Mouse (Mus musculus) myocyte (in vitro differentiated cells): ENCODE results near the gene Il4ra. TPM values are rescaled to one million over a fixed set of nuclear protein-coding genes. Genes with fewer than 3 reads are reported as not detected.

Experiments
- H3K27me3 ChIP-seq: one replicate; pipeline ENCODE4 v1.6.1; 2011; ENCODE audit not compliant: control insufficient read depth, insufficient read depth, insufficient read length
- H3K36me3 ChIP-seq: one replicate; pipeline ENCODE4 v1.6.1; 2011; ENCODE audit not compliant: control insufficient read depth, insufficient read depth
- H3K4me2 ChIP-seq: one replicate; pipeline ENCODE4 v1.6.1; 2011; ENCODE audit warnings: low read depth, control low read depth
- H3K4me3 ChIP-seq: one replicate; pipeline ENCODE4 v1.5.1; 2011; ENCODE audit warnings: mild to moderate bottlenecking, control low read depth, moderate library complexity
- H3K79me2 ChIP-seq: one replicate; pipeline ENCODE4 v1.6.1; 2011; ENCODE audit not compliant: control insufficient read depth, insufficient read depth
- H3ac ChIP-seq: one replicate; pipeline ENCODE4 v1.6.1; 2011; ENCODE audit not compliant: control insufficient read depth, insufficient read length
- CEBPB ChIP-seq: IDR thresholded peaks from 2 replicates; pipeline ENCODE4 v1.6.1; 2011; ENCODE audit warnings: mild to moderate bottlenecking, moderate library complexity; ENCODE audit not compliant: poor library complexity, insufficient read depth, severe bottlenecking
- E2F4 ChIP-seq: IDR thresholded peaks from one replicate; pipeline ENCODE4 v1.6.1; 2011; ENCODE audit warnings: mild to moderate bottlenecking, control low read depth, moderate library complexity; ENCODE audit not compliant: insufficient read depth
- MAX ChIP-seq: IDR thresholded peaks from one replicate; pipeline ENCODE4 v1.6.1; 2011; ENCODE audit warnings: low read depth, mild to moderate bottlenecking, control low read depth
- MYOD1 ChIP-seq, 3 experiments: IDR thresholded peaks; one replicate each; pipeline ENCODE4 v1.6.1; 2011; ENCODE audit warnings: control low read depth in 2 of 3, low read depth in 2 of 3, mild to moderate bottlenecking in 2 of 3, moderate library complexity in 1 of 3; ENCODE audit not compliant: insufficient read length in 2 of 3, control insufficient read depth in 1 of 3
- MYOG ChIP-seq, 3 experiments: IDR thresholded peaks; one replicate each; pipeline ENCODE4 v1.6.1; 2011; ENCODE audit warnings: control low read depth in 2 of 3, low read depth in 2 of 3, mild to moderate bottlenecking in 2 of 3; ENCODE audit not compliant: insufficient read length in 2 of 3, control insufficient read depth in 1 of 3, insufficient read depth in 1 of 3
- POLR2A ChIP-seq: IDR thresholded peaks from one replicate; pipeline ENCODE4 v1.6.1; 2011; ENCODE audit warnings: low read depth, mild to moderate bottlenecking, control low read depth, moderate library complexity; ENCODE audit not compliant: insufficient read length
- POLR2AphosphoS2 ChIP-seq: IDR thresholded peaks from one replicate; pipeline ENCODE4 v1.6.1; 2011; ENCODE audit warnings: low read depth, control low read depth; ENCODE audit not compliant: insufficient read length
- REST ChIP-seq: IDR thresholded peaks from one replicate; pipeline ENCODE4 v1.6.1; 2011; ENCODE audit warnings: mild to moderate bottlenecking, control low read depth, moderate library complexity; ENCODE audit not compliant: insufficient read depth, insufficient read length
- SRF ChIP-seq: IDR thresholded peaks from one replicate; pipeline ENCODE4 v1.6.1; 2011; ENCODE audit warnings: low read depth; ENCODE audit not compliant: control insufficient read depth, insufficient read length
- TCF12 ChIP-seq: IDR thresholded peaks from one replicate; pipeline ENCODE4 v1.6.1; 2011; ENCODE audit warnings: mild to moderate bottlenecking, control low read depth; ENCODE audit not compliant: poor library complexity, insufficient read depth, severe bottlenecking
- TCF3 ChIP-seq: IDR thresholded peaks from one replicate; pipeline ENCODE4 v1.6.1; 2011; ENCODE audit warnings: low read depth, control low read depth; ENCODE audit not compliant: insufficient read length
- USF1 ChIP-seq: IDR thresholded peaks from one replicate; pipeline ENCODE4 v1.6.1; 2011; ENCODE audit warnings: low read depth, mild to moderate bottlenecking, control low read depth, moderate library complexity
- polyA plus RNA-seq: library from polyadenylated mRNA; unstranded; fragments of >200 nt; fragmentation: generic; extraction: Trizol; gene quantifications from one replicate; pipeline ENCODE4 v1.2.1, GENCODE M21; 2012; ENCODE audit warnings: missing spikeins

Il4ra gene
- polyA plus RNA-seq, 1 experiment: 10.7 TPM

GRCm38 (mm10) chr7:125597083-125597482, 45.2 kb downstream of the Il4ra start:
- no peaks in the 10 kb centered on the region for H3K27me3 ChIP-seq
- H3ac ChIP-seq: no peak overlapping the region
- H3K4me2 ChIP-seq: no peak overlapping the region
- no peaks in the 10 kb centered on the region for H3K36me3 ChIP-seq
- H3K79me2 ChIP-seq: no peaks in the 10 kb centered on the region
- H3K4me3 ChIP-seq: no peak overlapping the region
- TF ChIP-seq TCF3: no peak
- no peak for TF ChIP-seq MAX
- no peak for TF ChIP-seq REST
- no peak for TF ChIP-seq CEBPB
- no peak for TF ChIP-seq SRF
- no peak for TF ChIP-seq POLR2AphosphoS2
- TF ChIP-seq E2F4: no peak
- TF ChIP-seq TCF12: no peak
- no peak for TF ChIP-seq MYOG (IDR thresholded peaks at IDR 0.05; ENCODE audit: control insufficient read depth in 1 of 3, insufficient read depth in 1 of 3, insufficient read length in 2 of 3, low read depth in 2 of 3)
- TF ChIP-seq USF1: no peak
- TF ChIP-seq MYOD1 (IDR thresholded peaks at IDR 0.05; ENCODE audit: control insufficient read depth in 1 of 3, insufficient read length in 2 of 3, low read depth in 2 of 3): no peak
- TF ChIP-seq POLR2A: no peak

DNA sequence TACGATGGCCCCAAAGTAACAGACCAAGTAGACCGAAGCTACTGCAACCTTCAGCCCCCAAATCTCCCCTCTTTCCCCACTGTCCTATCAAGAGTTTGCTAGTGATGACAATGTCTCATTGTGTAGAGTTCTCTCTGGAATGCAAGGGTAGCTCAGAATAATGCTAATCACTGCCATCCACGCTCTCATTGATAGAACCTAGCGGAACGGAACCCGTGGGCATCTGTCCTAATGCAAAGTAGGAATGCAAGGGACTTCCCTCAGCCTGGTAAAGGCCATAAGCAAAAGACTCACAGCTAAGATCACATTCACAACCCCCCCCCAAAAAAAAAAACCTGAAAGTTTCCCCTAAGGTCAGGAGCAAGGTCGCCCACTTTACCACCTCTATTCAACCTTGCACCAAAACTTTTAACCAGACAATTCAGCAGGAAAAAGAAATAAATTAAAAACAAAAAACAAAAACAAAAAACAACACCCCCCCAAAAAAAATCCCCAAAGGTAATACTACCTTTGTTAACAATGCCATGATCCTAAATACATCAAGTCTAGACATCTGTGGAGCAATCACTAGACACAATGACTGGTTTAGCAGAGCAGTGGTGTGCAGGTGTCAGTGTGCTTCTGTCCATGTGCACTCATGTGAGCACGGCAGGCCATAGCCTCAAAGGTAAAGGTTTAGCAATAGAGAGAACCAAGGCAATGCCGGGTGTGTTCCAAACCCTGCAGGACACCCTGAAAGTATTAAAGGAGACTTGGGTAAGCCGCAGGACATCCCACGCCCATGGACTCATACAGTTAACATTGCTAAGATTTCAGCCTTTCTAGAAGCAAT, 45.8 kb downstream of the Il4ra start:
- TF ChIP-seq REST (no peak), E2F4 (no peak), TCF3 (no peak)
- no peak overlapping the region for H3K4me3 ChIP-seq

DNA sequence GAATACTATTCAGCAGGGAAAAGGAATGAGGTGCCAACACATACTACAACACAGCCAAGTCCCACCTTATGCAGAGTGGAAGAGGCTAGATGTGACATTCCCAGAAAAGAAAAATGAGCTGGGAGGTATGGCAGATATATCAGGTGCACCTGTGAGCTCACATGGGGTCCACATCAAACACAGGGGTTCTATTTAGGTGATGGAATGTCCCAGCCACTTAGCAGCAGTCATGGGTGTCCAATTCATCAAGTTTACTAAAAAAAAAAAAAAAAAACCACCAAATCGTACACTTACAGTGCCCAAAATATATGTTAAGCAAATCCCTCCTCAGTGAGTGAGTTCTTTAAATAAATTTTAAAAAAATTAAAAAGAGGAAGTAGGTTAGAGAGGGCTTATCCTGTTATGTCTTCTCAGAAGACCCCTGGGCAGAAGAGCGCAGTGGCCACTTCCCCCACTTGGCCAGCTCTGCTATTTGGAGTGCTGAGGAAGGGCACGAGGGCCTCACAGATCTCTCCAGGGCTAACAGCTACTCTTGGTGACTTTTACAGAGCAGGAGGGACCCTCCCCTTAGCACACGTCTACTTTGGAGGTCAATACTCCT, 47.6 kb downstream of the Il4ra start:
- H3K4me3 ChIP-seq: no peak overlapping the region
- H3K4me2 ChIP-seq: no peak overlapping the region
- no peaks in the 10 kb centered on the region for H3K36me3 ChIP-seq
- TF ChIP-seq TCF12: no peak
- no peak for TF ChIP-seq SRF
- TF ChIP-seq MYOG (IDR thresholded peaks at IDR 0.05; ENCODE audit: control insufficient read depth in 1 of 3, insufficient read depth in 1 of 3, insufficient read length in 2 of 3, low read depth in 2 of 3): no peak
- TF ChIP-seq POLR2AphosphoS2: no peak
- no peak for TF ChIP-seq E2F4
- TF ChIP-seq POLR2A: no peak
- TF ChIP-seq TCF3: no peak
- TF ChIP-seq REST: no peak
- no peak for TF ChIP-seq MAX
- no peak for TF ChIP-seq MYOD1 (IDR thresholded peaks at IDR 0.05; ENCODE audit: control insufficient read depth in 1 of 3, insufficient read length in 2 of 3, low read depth in 2 of 3)
- no peak for TF ChIP-seq CEBPB
- no peaks in the 10 kb centered on the region for H3K79me2 ChIP-seq
- H3ac ChIP-seq: no peak overlapping the region
- H3K27me3 ChIP-seq: no peaks in the 10 kb centered on the region

More for the DNA sequence above, 45.8 kb downstream of the Il4ra start:
- H3K4me2 ChIP-seq: no peak overlapping the region
- H3K27me3 ChIP-seq: no peaks in the 10 kb centered on the region
- no peaks in the 10 kb centered on the region for H3K79me2 ChIP-seq
- no peaks in the 10 kb centered on the region for H3K36me3 ChIP-seq
- H3ac ChIP-seq: no peak overlapping the region

DNA sequence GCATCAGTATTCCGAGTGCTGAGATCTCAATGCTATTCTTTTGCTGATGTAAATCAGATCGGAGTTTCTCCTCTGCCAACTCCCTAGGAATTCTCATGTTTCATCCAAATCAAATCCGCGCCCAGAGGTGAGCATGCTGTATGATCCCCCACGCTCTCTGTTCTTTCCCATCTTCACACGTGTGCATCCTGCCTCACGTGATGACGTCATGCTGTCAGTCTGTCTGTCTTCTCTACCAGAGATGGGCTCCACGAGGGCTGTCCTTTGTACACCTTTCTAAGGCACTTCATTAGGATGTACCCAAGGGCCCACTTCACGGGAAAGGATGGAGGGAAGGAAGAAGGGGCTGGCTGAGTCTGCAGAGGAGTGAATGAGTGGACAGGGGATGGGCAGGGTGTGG, 48.2 kb downstream of the Il4ra start:
- H3K36me3 ChIP-seq: no peaks in the 10 kb centered on the region
- H3K27me3 ChIP-seq: no peaks in the 10 kb centered on the region
- no peak overlapping the region for H3ac ChIP-seq
- no peak overlapping the region for H3K4me2 ChIP-seq
- H3K79me2 ChIP-seq: no peaks in the 10 kb centered on the region
- no peak overlapping the region for H3K4me3 ChIP-seq
- TF ChIP-seq POLR2AphosphoS2: no peak
- TF ChIP-seq USF1: no peak
- TF ChIP-seq MYOG (IDR thresholded peaks at IDR 0.05; ENCODE audit: control insufficient read depth in 1 of 3, insufficient read depth in 1 of 3, insufficient read length in 2 of 3, low read depth in 2 of 3): no peak
- TF ChIP-seq TCF12: no peak
- no peak for TF ChIP-seq SRF
- TF ChIP-seq MYOD1 (IDR thresholded peaks at IDR 0.05; ENCODE audit: control insufficient read depth in 1 of 3, insufficient read length in 2 of 3, low read depth in 2 of 3): no peak
- no peak for TF ChIP-seq MAX
- TF ChIP-seq TCF3: no peak
- TF ChIP-seq REST: no peak
- no peak for TF ChIP-seq CEBPB
- TF ChIP-seq POLR2A: no peak
- no peak for TF ChIP-seq E2F4
